Mouse (Mus musculus): ENCODE results near the gene Dner. TPM values are rescaled to one million over a fixed set of nuclear protein-coding genes. Genes with fewer than 3 reads are reported as not detected.

Gene Dner
- polyA plus RNA-seq, 1 experiment from 2014 or later, result 76.4 TPM

DNA sequence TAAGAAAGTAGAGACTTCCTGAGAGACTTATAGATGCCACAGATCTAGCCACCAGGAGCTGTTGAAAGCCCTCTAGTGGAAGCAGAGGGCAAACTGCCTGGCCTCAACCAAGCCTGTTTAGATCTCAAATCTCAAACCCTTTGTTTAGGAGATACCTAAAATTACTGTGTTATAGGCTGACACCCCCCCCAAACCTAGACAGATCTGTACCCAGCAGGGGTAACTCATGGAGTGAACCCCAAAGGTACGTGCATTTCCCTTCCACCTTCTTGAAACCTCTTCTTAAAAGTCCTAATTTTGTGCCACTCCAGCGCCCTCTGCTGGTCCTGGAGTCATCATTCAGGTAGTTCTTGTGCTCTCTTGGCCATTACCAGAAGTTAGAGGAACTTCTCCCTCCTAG is 1.1 kb upstream of the Dner start:
- Histone ChIP-seq H3K4me1 (peaks cover 13% of the 10 kb centered on the region), H3K36me3 (no peaks in the 10 kb centered on the region), H3K27ac (replicated peaks) (no peak overlapping the region), H3K4me2 (replicated peaks) (no peak overlapping the region), H3K27me3 (peaks cover 5% of the 10 kb centered on the region; the same call in 1 of the 2 replicates), H3K4me3 (no peak overlapping the region), H3K9ac (replicated peaks) (no peak overlapping the region), H3K9me3 (no peaks in the 10 kb centered on the region)
- no peak for ATAC-seq (ENCODE audit: low FRiP score, low read depth)
- WGBS, result 4% methylated on average over 2 of the region's 2 CpGs

DNA sequence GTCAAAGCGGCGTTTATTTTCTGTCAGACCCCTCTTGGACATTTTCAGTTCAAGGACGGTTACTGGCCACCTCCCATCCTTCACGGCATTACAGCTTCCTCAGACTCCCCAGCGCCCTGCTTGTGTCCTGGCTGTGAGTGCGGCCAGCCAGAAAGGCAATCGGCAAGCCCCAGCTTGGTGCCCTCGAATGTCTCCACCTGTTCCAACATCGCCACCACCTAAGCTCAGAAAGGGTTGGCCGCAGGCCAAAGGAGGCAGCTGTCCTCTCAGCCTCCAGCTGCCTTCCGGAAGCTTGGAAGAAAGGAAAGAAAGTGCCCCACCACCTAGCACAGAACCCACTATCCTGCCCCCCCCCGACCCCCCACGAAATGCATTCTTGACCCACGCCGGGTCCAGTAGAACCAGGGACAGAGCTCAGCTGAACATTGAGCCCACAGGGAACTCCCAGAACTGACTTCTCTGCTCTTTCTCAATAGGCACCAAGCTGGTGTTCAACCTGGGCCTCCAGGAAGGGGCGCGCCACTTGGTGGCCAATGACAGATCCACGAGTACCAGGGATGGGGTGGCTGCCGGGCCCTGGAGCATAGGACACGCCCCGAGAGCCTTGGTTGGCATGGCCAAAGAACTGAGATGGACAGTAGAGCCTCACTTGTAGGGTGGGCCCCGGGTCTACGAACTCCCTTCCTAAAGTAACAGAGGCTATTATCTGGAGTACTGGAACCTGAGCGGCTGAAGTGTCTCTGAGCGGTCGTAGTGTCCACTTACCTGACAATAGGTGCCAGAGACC is 1.1 kb downstream of the Dner start:
- Histone ChIP-seq H3K9ac (replicated peaks) (peak overlapping the region; percentile 88), H3K36me3 (no peaks in the 10 kb centered on the region), H3K27ac (replicated peaks) (peak overlapping the region; percentile 94), H3K4me1 (peaks cover 13% of the 10 kb centered on the region), H3K27me3 (peaks cover 5% of the 10 kb centered on the region; the same call in 1 of the 2 replicates), H3K4me2 (replicated peaks) (peak overlapping the region; percentile 92), H3K4me3 (peak overlapping the region; percentile 87), H3K9me3 (no peaks in the 10 kb centered on the region)
- 11% methylated on average over 26 of the region's 26 CpGs for WGBS
- peak; percentile 64 for ATAC-seq (ENCODE audit: low FRiP score, low read depth)

DNA sequence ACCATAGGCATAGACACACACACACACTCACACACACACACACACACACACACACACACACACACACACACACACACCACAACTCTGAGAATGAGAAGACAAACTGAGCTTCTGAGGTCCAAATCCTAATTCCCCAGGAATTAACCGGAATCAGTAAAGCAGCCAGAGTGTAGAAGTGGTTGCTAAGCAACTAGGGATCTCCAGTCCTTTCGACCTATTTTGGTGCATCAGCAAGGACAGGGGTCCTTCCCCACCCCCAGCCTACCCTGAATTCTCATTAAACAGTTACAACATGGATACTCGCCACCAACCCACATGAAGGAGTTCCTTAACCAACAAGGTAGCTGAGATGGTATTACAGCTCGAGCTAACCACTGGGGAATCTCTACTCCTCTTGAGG is 18.1 kb downstream of the Dner start:
- Histone ChIP-seq H3K27me3 (no peaks in the 10 kb centered on the region), H3K9ac (replicated peaks) (no peak overlapping the region), H3K27ac (replicated peaks) (no peak overlapping the region), H3K36me3 (no peaks in the 10 kb centered on the region), H3K4me1 (peaks cover 3% of the 10 kb centered on the region; the same call in 1 of the 2 replicates), H3K9me3 (no peaks in the 10 kb centered on the region), H3K4me2 (replicated peaks) (no peak overlapping the region), H3K4me3 (no peak overlapping the region)
- 53% methylated on average over 4 of the region's 4 CpGs for WGBS
- ATAC-seq (ENCODE audit: low FRiP score, low read depth), result no peak

DNA sequence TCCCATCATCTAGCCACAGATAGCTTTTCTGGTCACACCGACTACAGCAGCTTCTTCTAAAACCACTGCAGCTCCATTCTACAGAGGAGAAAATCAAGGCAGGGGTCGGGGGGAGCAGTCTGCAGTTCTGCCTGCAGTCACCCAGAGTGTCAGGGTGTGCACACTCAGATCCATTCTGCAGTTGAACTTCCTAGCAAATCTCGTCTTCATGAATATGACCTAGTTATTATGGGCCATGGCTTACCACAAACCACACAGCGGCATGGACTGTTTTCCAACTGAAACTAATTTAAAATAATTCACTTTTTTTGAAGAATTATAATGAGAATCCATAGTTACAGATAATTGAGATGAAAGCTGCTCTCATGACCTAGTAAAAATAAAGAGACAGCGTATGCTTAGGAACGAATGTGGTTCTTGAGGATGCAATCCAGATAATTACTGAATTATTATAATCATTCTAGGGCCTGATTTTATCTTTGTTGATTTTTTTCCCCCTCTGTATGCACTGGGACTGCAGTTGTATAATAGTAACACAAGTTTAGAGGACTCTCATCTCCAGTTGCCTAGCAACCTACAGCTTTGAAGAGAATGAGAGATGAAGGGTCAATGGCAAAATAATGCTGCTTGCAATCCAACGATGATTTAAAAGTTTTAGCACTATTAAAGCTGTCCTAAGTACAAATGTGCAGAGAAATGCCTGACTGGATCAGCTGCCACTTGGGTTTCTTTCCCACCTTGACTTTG is 27.7 kb downstream of the Dner start:
- H3K4me2 ChIP-seq (replicated peaks), result no peak overlapping the region
- 0 out of 2 replicates have a peak, but pooled peaks cover 3% of the 10 kb centered on the region for H3K4me1 ChIP-seq
- H3K36me3 ChIP-seq, result no peaks in the 10 kb centered on the region
- no peak overlapping the region for H3K27ac ChIP-seq (replicated peaks)
- WGBS, result 79% methylated on average over 7 of the region's 7 CpGs
- H3K4me3 ChIP-seq, result no peak overlapping the region
- 0 out of 2 replicates have a peak, but pooled peaks have one; percentile 23 for ATAC-seq (ENCODE audit: low FRiP score, low read depth)
- no peaks in the 10 kb centered on the region for H3K27me3 ChIP-seq
- no peaks in the 10 kb centered on the region for H3K9me3 ChIP-seq
- no peak overlapping the region for H3K9ac ChIP-seq (replicated peaks)

DNA sequence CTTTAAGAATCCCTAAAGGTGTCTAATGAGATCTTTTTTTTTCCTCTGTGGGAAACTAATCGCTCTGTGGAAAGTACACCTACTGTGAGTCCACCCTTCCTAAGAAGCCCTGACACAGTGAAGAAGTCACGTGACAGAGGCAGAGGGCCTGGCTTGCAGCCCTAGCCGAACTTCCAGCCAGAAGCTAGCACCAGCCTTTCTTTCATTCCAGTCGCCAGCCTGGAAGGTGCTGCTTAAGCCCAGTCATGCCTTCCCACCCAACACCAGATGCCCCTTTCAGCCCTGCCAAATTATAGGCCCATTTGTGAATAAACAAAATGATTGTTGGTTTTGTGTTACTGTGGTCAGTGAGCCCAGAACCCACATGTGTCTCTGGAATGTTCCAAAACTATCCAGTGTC is 28.4 kb downstream of the Dner start:
- 84% methylated on average over 4 of the region's 4 CpGs for WGBS

DNA sequence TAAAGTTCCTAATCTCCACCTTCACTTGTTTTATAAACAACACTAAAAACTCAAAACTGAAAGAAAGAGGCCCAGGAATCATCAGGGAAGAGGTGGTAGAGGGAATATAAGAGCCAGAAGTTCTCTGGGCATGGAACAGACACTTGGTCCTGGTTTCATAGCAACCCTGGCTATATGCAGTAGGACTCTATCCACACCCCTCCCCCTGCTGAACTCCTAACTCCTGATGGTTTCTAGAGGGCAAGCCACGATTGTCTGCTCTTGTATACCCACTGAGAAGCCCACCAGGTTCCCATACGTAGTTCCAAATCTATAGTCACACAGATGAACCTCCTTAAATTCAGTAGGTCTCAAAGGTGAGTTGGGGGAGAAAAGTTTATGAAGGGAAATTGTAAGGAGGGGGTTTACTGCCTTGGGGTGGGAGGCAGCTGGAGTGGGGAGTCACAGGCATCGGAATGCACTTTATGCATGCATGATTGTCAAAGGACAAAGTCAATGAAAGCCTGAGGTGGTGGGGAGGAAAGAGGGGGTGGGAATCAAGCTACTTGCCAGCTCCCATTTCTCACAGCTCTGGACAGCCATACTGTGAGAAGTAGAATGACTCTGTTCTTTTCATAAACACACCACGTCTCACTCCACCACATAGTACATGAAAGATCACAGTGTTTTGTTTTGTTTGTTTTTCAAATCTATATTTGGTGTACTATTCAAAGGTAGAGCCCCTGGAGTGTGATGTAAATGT is 31.5 kb downstream of the Dner start:
- H3K27ac ChIP-seq (replicated peaks), result no peak overlapping the region
- no peaks in the 10 kb centered on the region for H3K27me3 ChIP-seq
- no peak for ATAC-seq (ENCODE audit: low FRiP score, low read depth)
- 44% methylated on average over 4 of the region's 4 CpGs for WGBS
- 0 out of 2 replicates have a peak, but pooled peaks cover 3% of the 10 kb centered on the region for H3K4me1 ChIP-seq
- no peak overlapping the region for H3K4me3 ChIP-seq
- H3K9ac ChIP-seq (replicated peaks), result no peak overlapping the region
- H3K4me2 ChIP-seq (replicated peaks), result no peak overlapping the region
- H3K36me3 ChIP-seq, result no peaks in the 10 kb centered on the region
- H3K9me3 ChIP-seq, result no peaks in the 10 kb centered on the region

More for the DNA sequence above, 28.4 kb downstream of the Dner start:
- Histone ChIP-seq H3K36me3 (no peaks in the 10 kb centered on the region), H3K4me3 (no peak overlapping the region), H3K27ac (replicated peaks) (no peak overlapping the region), H3K27me3 (no peaks in the 10 kb centered on the region), H3K4me1 (0 out of 2 replicates have a peak, but pooled peaks cover 3% of the 10 kb centered on the region), H3K9ac (replicated peaks) (no peak overlapping the region), H3K9me3 (no peaks in the 10 kb centered on the region), H3K4me2 (replicated peaks) (no peak overlapping the region)
- ATAC-seq (ENCODE audit: low FRiP score, low read depth), result no peak

DNA sequence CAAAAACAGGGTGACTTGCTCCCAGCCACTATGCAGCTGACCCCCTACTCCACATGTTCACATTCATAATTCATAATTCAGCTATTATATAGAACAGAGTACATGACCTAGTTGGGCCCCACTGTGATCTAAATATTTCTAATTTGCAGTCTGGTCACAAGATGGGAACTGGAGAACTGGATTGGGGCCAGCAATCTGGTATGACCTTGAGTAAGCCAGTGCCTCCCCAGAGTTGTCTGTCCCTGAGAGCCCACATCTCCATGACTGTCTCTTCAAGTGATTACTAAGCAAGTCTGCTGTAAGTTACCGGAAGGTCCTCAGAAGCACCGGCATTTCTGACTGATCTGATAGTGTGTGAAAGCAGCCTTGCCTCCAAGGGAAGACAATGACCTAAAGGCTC is 49.2 kb downstream of the Dner start:
- Histone ChIP-seq H3K9me3 (no peaks in the 10 kb centered on the region), H3K27ac (replicated peaks) (no peak overlapping the region), H3K4me3 (no peak overlapping the region), H3K4me2 (replicated peaks) (no peak overlapping the region), H3K27me3 (no peaks in the 10 kb centered on the region), H3K9ac (replicated peaks) (no peak overlapping the region), H3K4me1 (no peaks in the 10 kb centered on the region; the same call in 1 of the 2 replicates), H3K36me3 (no peaks in the 10 kb centered on the region)
- 90% methylated on average over 2 of the region's 2 CpGs for WGBS
- no peak for ATAC-seq (ENCODE audit: low FRiP score, low read depth)

DNA sequence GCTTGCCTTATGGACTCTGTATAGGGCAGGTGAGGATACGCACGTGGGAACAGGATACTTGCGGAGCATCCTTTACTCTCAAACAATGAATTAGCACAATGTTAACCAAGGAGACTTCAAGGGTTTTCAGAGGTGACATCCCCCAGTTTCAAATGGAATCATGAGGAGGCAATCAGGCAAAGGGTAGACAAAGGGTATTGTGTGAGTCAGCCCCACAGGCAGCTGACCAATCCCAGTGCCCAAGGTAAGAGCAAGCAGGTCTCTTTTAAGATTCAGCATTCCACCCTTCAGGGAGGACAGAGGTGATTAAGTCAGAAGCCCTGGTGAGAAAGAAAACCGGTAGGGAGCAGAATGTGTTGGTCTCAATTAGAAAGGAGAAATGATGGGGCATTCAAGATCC is 55.6 kb downstream of the Dner start:
- ATAC-seq (ENCODE audit: low FRiP score, low read depth), result no peak
- H3K9ac ChIP-seq (replicated peaks), result no peak overlapping the region
- H3K27me3 ChIP-seq, result no peaks in the 10 kb centered on the region
- WGBS, result 62% methylated on average over 4 of the region's 4 CpGs
- H3K36me3 ChIP-seq, result no peaks in the 10 kb centered on the region
- H3K4me2 ChIP-seq (replicated peaks), result no peak overlapping the region
- H3K9me3 ChIP-seq, result no peaks in the 10 kb centered on the region
- H3K27ac ChIP-seq (replicated peaks), result no peak overlapping the region
- H3K4me1 ChIP-seq, result peaks cover 9% of the 10 kb centered on the region
- no peak overlapping the region for H3K4me3 ChIP-seq

DNA sequence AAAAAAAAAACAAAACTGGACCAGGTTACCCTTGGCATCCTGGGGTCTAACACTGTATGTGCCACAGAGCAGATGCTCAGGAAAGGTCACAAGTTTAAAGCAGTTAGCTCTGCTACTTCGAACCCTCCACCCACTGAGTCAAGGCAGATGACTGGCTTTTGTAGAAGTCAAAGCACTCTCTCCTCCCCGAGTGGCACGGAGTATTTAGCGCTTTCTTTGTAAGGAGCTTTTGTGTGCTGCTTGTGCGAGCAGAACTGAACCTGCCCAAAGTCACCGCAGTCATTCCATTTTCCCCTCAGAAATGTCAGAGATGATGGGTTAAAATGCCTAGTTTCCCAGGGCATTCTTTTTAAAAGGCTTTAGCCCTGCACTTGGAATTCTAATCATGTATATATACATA is 59.1 kb downstream of the Dner start:
- no peaks in the 10 kb centered on the region for H3K9me3 ChIP-seq
- H3K4me2 ChIP-seq (replicated peaks), result no peak overlapping the region
- H3K36me3 ChIP-seq, result no peaks in the 10 kb centered on the region
- H3K9ac ChIP-seq (replicated peaks), result no peak overlapping the region
- no peak overlapping the region for H3K27ac ChIP-seq (replicated peaks)
- H3K4me1 ChIP-seq, result peaks cover 9% of the 10 kb centered on the region; the same call in 1 of the 2 replicates
- WGBS, result 15% methylated on average over 6 of the region's 6 CpGs
- no peak overlapping the region for H3K4me3 ChIP-seq
- H3K27me3 ChIP-seq, result no peaks in the 10 kb centered on the region
- no peak for ATAC-seq (ENCODE audit: low FRiP score, low read depth)

DNA sequence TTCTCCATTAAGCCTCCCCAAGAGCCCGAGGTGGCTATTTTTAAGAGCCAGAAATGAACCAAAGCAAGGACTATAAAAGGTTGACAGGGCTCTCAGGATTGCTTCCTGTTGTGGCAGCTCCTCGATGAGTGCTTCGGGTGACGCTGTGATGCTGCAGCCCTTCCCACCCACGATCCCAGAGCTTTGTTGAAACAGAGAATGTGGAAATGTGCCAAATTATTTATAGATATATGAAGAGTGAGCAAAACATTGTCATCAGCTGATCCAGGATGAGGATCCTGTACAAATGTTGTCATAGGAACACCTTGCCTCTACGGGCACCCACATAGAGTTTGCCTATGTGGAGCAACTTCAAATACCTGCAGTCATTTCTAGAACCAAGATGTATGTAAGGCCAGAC is 67.8 kb downstream of the Dner start:
- Histone ChIP-seq H3K4me2 (replicated peaks) (no peak overlapping the region), H3K27ac (replicated peaks) (no peak overlapping the region), H3K4me1 (peaks cover 4% of the 10 kb centered on the region), H3K9me3 (no peaks in the 10 kb centered on the region), H3K4me3 (no peak overlapping the region), H3K27me3 (no peaks in the 10 kb centered on the region), H3K36me3 (no peaks in the 10 kb centered on the region), H3K9ac (replicated peaks) (no peak overlapping the region)
- WGBS, result 89% methylated on average over 6 of the region's 6 CpGs
- ATAC-seq (ENCODE audit: low FRiP score, low read depth), result no peak

DNA sequence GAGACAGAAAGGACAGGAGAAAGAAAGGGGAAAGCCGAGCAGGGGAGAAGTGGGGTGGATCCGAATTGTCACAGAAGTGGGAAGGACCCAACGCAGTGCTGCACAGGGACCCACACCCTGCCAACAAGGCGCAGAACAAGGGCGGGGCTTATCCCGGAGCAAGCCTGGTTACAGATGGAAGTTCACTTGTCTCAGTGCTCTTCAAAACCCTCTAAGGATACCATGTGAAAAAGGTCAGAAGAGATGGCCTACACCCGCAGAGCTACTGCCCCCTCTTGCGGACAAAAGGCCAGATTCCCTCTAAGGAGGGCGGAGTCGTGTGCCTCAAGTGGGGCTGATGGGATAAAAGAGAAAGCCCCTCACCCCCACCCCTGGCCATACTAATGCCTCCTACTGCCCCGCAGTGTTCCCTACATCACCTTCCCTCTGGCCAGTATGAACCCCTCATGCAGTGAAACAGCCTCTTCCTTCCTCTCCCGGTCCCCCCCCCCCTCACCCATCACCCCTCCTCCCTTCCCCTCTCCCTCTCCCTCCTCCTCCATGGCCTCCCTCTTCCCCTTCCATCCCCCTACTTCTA is 73.0 kb downstream of the Dner start:
- ATAC-seq (ENCODE audit: low FRiP score, low read depth), result peak; percentile 68
- Histone ChIP-seq H3K9me3 (no peaks in the 10 kb centered on the region), H3K36me3 (no peaks in the 10 kb centered on the region), H3K27me3 (0 out of 2 replicates have a peak, but pooled peaks cover 4% of the 10 kb centered on the region), H3K4me1 (peaks cover 35% of the 10 kb centered on the region), H3K4me2 (replicated peaks) (0 out of 2 replicates have a peak overlapping the region, but pooled peaks have one; percentile 1), H3K27ac (replicated peaks) (no peak overlapping the region), H3K9ac (replicated peaks) (no peak overlapping the region), H3K4me3 (no peak overlapping the region)
- WGBS, result 18% methylated on average over 12 of the region's 12 CpGs

Measured in midbrain, embryonic 12.5 days (tissue).